Mouse (Mus musculus) heart, adult 2 months (tissue): ENCODE results near the gene Adam22.

Source experiments
- CTCF ChIP-seq: fragments of 200-600 bp; IDR thresholded peaks from 2 replicates; pipeline ENCODE4 v1.8.1; 2022; ENCODE audit warnings: antibody characterized with exemption, mild to moderate bottlenecking, moderate library complexity
- EP300 ChIP-seq: fragments of 200-500 bp; IDR thresholded peaks from 2 replicates; pipeline ENCODE4 v1.6.1; 2011; ENCODE audit warnings: low read depth, low read length, control low read depth; ENCODE audit not compliant: insufficient read depth
- POLR2A ChIP-seq: fragments of 200-500 bp; IDR thresholded peaks from 2 replicates; pipeline ENCODE4 v1.6.1; 2011; ENCODE audit warnings: mild to moderate bottlenecking, low read depth, low read length, control low read depth; ENCODE audit not compliant: insufficient read depth

DNA sequence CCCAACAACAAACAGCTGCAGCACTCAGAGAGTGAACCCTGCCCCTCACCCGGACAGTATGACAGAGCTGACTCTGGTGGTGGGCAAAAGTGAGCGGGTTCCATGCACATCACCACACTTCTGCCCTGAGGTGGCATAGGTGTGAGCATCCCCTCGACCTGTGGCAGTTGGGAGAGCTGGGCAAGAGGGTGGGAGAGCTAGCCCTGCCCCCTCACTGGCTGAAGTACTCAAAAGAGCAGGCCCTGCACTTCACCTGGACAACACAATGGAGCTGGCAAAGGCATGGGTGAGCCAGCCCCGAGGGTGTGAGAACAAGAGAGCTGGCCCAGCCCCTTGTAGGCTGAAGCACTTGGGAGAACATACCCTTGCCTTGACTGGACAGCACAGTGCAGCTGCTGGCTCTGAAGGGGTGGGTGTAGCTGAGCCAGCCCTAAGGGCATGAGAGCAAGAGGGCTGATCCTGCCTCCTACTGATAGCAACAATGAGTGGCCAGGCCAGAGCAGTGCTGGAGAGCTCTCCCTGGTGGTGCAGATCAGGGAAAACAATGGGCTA lies 124.8 kb downstream of the Adam22 start:
- 0 out of 2 replicates have a peak, but pooled peaks have one; percentile 5 for TF ChIP-seq CTCF
- no peak for TF ChIP-seq EP300
- no peak for TF ChIP-seq POLR2A
